Mouse (Mus musculus): ENCODE results near the gene Trmt112. TPM values are rescaled to one million over a fixed set of nuclear protein-coding genes. Genes with fewer than 3 reads are reported as not detected.

Gene Trmt112
- 157 and 273 TPM in 2 replicates for polyA plus RNA-seq (2012; rRNA removed)

DNA sequence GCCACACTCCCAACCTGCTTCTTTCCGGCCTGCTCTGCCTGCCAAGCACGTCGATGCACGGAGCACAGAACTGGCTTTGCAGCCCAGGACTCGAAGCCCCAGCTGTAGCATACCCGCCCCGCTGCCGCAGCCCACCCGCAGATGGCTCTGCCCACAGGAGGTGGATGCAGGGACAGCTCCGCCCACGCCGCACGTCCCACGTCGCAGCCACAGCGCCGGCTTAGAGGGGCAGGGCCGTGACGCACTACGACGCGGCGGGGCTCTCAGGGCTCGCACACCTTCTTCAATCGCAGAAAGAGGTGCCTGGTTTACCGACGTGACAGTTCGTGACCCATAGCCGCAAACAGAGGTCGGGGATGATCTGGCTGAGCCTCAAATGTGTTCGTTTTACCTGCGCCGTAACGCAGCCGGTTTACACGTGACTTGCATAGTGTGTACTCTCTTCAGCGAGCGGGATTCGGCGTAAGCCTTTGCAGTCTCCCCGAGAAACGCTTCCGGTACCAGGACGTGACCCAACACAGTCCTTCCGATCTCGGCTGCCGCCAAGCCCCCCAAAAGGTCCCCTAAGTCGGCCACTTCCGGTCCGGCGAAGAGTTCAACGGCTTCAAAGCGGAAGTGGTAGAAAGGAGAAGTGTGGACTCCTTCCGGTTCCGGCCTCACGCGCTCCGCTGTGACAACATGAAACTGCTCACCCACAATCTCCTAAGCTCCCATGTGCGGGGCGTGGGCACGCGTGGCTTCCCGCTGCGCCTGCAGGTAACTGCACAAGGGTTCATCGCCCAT lies at the start of gene Trmt112, which contains the start of gene Prdx5:
Gene Trmt112 (plus strand): TSS at position 192 of the 783 bp plus-strand sequence.
Gene Prdx5 (minus strand): TSS at position 600 of the 783 bp plus-strand sequence.

GRCm38 (mm10) chr19:6921647-6922567 lies 12.4 kb downstream of the Trmt112 start, which contains the start of gene Esrra:
Gene Esrra, minus strand, starts transcription at chr19:6921813.

GRCm38 (mm10) chr19:6925307-6925573 lies 15.7 kb downstream of the Trmt112 start, which contains the start of gene Catsperz:
Gene Catsperz, minus strand, starts transcription at chr19:6925380.

DNA sequence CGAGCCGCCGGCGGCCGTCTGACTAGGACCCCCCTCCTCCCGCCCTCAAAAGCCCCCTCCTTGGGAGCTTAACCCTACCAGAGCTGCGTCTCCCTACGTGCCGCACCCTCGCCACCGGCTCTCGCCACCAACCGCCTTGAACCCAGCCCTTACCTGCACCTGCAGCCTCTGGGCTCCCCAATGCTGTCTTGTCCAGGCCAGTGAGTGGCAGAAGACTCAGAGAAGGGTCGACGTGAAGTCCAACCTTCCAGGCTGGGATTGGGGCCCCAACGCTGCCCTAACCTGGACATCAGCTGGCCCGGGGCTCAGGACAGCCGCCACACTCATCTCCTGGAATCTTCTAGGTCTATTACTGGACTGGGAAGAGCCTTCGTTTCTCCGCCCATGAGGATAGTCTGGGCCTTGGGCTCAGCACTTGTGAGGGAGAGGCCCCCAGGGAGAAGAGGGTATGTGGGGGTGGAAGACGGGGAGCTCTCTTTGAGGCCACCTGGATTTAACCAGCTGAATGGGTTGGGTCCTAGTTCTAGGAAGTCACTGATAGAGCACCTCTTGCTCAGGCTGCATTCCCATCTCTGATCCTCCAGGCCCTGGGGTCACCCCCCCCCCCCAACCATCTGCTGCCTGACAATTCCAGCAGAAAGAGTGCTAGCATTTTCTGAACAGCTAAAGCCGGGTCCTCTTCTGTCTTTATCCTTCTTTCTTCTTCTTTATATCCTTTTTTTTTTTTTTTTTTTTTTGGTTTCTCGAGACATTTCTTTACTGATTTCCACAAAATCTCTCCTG lies 24.9 kb downstream of the Trmt112 start, which contains the start of gene Kcnk4:
Gene Kcnk4 (minus strand): TSS at position 321 of the 783 bp plus-strand sequence.

GRCm38 (mm10) chr19:6941372-6942248 lies 32.1 kb downstream of the Trmt112 start, which contains the start of gene Bad:
Gene Bad, plus strand, starts transcription at chr19:6941861.

GRCm38 (mm10) chr19:6942249-6942691 lies 32.8 kb downstream of the Trmt112 start, which contains the start of gene Gpr137:
Gene Gpr137, minus strand, starts transcription at chr19:6942480.

Other genes with a start within 250 kb of the Trmt112 start
- gene Rps6ka4, start 69.1 kb upstream of the Trmt112 start, polyA plus RNA-seq (2012; rRNA removed): 5.1 and 6.1 TPM in 2 replicates
- gene Ccdc88b, start 51.5 kb upstream of the Trmt112 start, polyA plus RNA-seq (2012; rRNA removed): 1.4 and 2.5 TPM in 2 replicates
- 116 and 171 TPM in 2 replicates for gene Prdx5, start 408 bp downstream of the Trmt112 start, polyA plus RNA-seq (2012; rRNA removed)
- 21.7 and 33.6 TPM in 2 replicates for gene Esrra, start 12.1 kb downstream of the Trmt112 start, polyA plus RNA-seq (2012; rRNA removed)
- 0.60 and 0.99 TPM in 2 replicates for gene Catsperz, start 15.7 kb downstream of the Trmt112 start, polyA plus RNA-seq (2012; rRNA removed)
- gene Kcnk4, start 24.8 kb downstream of the Trmt112 start, polyA plus RNA-seq (2012; rRNA removed): 0.16 and 0.19 TPM in 2 replicates
- gene Bad, start 32.2 kb downstream of the Trmt112 start, polyA plus RNA-seq (2012; rRNA removed): 49.7 and 58.7 TPM in 2 replicates
- gene Gpr137, start 32.8 kb downstream of the Trmt112 start, polyA plus RNA-seq (2012; rRNA removed): 37.7 and 38.9 TPM in 2 replicates
- 284 and 292 TPM in 2 replicates for gene Ppp1r14b, start 65.3 kb downstream of the Trmt112 start, polyA plus RNA-seq (2012; rRNA removed)
- gene Plcb3, start 66.8 kb downstream of the Trmt112 start, polyA plus RNA-seq (2012; rRNA removed): 39.2 and 39.3 TPM in 2 replicates
- 61.7 and 112 TPM in 2 replicates for gene Fkbp2, start 70.8 kb downstream of the Trmt112 start, polyA plus RNA-seq (2012; rRNA removed)
- gene Vegfb, start 78.0 kb downstream of the Trmt112 start, polyA plus RNA-seq (2012; rRNA removed): 25.6 and 33.8 TPM in 2 replicates
- gene Dnajc4, start 82.9 kb downstream of the Trmt112 start, polyA plus RNA-seq (2012; rRNA removed): 19.6 and 23.0 TPM in 2 replicates
- 11.8 and 15.2 TPM in 2 replicates for gene Nudt22, start 86.4 kb downstream of the Trmt112 start, polyA plus RNA-seq (2012; rRNA removed)
- gene Trpt1, start 86.4 kb downstream of the Trmt112 start, polyA plus RNA-seq (2012; rRNA removed): 10.6 and 12.2 TPM in 2 replicates
- gene Fermt3, start 109.8 kb downstream of the Trmt112 start, polyA plus RNA-seq (2012; rRNA removed): 10.6 and 12.3 TPM in 2 replicates
- gene Stip1, start 130.3 kb downstream of the Trmt112 start, polyA plus RNA-seq (2012; rRNA removed): 233 and 251 TPM in 2 replicates
- gene Macrod1, start 147.1 kb downstream of the Trmt112 start, polyA plus RNA-seq (2012; rRNA removed): 3.5 and 5.3 TPM in 2 replicates
- gene Flrt1, start 196.0 kb downstream of the Trmt112 start, polyA plus RNA-seq (2012; rRNA removed): 1.8 and 2.1 TPM in 2 replicates